Mouse (Mus musculus) CH12.LX (cell line): Measurements from ENCODE around the gene Cfap54. TPM values are rescaled to one million over a fixed set of nuclear protein-coding genes. Genes with fewer than 3 reads are reported as not detected.
A peak's percentile ranks its signal among the peaks of the same experiment; 100 is the strongest.

Experiments
- DNase-seq: peaks from one replicate; pipeline ENCODE4 v3.0.0-alpha.2; 2013; ENCODE audit errors: extremely low read depth
- H3K27ac ChIP-seq: 2 replicates; pipeline ENCODE4 v1.5.1; 2012; ENCODE audit warnings: low read depth, mild to moderate bottlenecking, control low read depth, moderate library complexity; ENCODE audit not compliant: insufficient read depth
- H3K27me3 ChIP-seq: replicated peaks from 2 replicates; pipeline ENCODE3; 2012; ENCODE audit warnings: inconsistent platforms
- H3K36me3 ChIP-seq, 2 experiments: replicated peaks in 1 of 2; 2 replicates each; pipeline versions ENCODE3 to v1.6.1; 2012; ENCODE audit warnings: inconsistent platforms in 1 of 2, low read length in 1 of 2, mild to moderate bottlenecking in 1 of 2, mixed read lengths in 1 of 2, moderate library complexity in 1 of 2; ENCODE audit not compliant: control insufficient read depth in 1 of 2, insufficient read depth in 1 of 2
- H3K4me1 ChIP-seq, 2 experiments: 2 replicates each; pipeline ENCODE4 v1.6.1; 2012; ENCODE audit warnings: inconsistent platforms in 1 of 2, moderate library complexity in 1 of 2; ENCODE audit not compliant: insufficient read depth in 2 of 2, control insufficient read depth in 1 of 2
- H3K4me2 ChIP-seq: 2 replicates; pipeline ENCODE4 v1.6.1; 2012; ENCODE audit warnings: low read depth, mild to moderate bottlenecking, control low read depth; ENCODE audit not compliant: poor library complexity, insufficient read depth, severe bottlenecking
- H3K4me3 ChIP-seq, 3 experiments: fragments of 150-350 bp in 1 of 3; sonication (generic) in 1 of 3; replicated peaks in 1 of 3; 2 replicates each; pipeline versions ENCODE3 to v1.5.1; 2011 to 2012; ENCODE audit warnings: low read depth in 2 of 3, low read length in 2 of 3, mild to moderate bottlenecking in 2 of 3, moderate library complexity in 2 of 3, control low read depth in 1 of 3, improper control_type of control experiment in 1 of 3, inconsistent platforms in 1 of 3, mixed read lengths in 1 of 3; ENCODE audit not compliant: poor library complexity in 1 of 3
- H3K79me2 ChIP-seq: replicated peaks from 2 replicates; pipeline ENCODE4 v1.6.1; 2012; ENCODE audit warnings: mild to moderate bottlenecking, moderate library complexity; ENCODE audit not compliant: control insufficient read depth, poor library complexity, insufficient read depth, severe bottlenecking; ENCODE audit errors: extremely low read depth
- H3K9ac ChIP-seq: 2 replicates; pipeline ENCODE4 v1.6.1; 2012; ENCODE audit warnings: low read depth, mild to moderate bottlenecking, control low read depth, moderate library complexity; ENCODE audit not compliant: insufficient read depth
- H3K9me3 ChIP-seq: replicated peaks from 2 replicates; pipeline ENCODE3; 2012; ENCODE audit warnings: low read length, inconsistent platforms, mixed read lengths
- CHD1 ChIP-seq: IDR thresholded peaks from 2 replicates; pipeline ENCODE4 v1.6.1; 2012; ENCODE audit warnings: low read depth, low read length, improper control_type of control experiment, inconsistent platforms
- CHD2 ChIP-seq: IDR thresholded peaks from 2 replicates; pipeline ENCODE4 v1.6.1; 2011; ENCODE audit warnings: low read length, improper control_type of control experiment
- CTCF ChIP-seq, 2 experiments: IDR thresholded peaks in 1 of 2; conservative IDR thresholded peaks in 1 of 2; 2 replicates each; pipeline ENCODE4 v1.5.1; 2011 to 2012; ENCODE audit warnings: low read depth in 2 of 2, low read length in 2 of 2, improper control_type of control experiment in 1 of 2, inconsistent platforms in 1 of 2, mild to moderate bottlenecking in 1 of 2, moderate library complexity in 1 of 2
- E2F4 ChIP-seq: IDR thresholded peaks from 2 replicates; pipeline ENCODE4 v1.6.1; 2011; ENCODE audit warnings: low read depth, low read length, improper control_type of control experiment; ENCODE audit not compliant: insufficient replicate concordance
- IRF4 ChIP-seq: IDR thresholded peaks from 2 replicates; pipeline ENCODE4 v1.6.1; 2014; ENCODE audit warnings: low read depth, mild to moderate bottlenecking, inconsistent platforms, low read length, improper control_type of control experiment
- JUND ChIP-seq: conservative IDR thresholded peaks from 2 replicates; pipeline ENCODE4 v1.6.1; 2011; ENCODE audit warnings: low read depth, low read length, improper control_type of control experiment
- MAX ChIP-seq: IDR thresholded peaks from 2 replicates; pipeline ENCODE4 v1.6.1; 2011; ENCODE audit warnings: low read length, improper control_type of control experiment
- MEF2A ChIP-seq: IDR thresholded peaks from 2 replicates; pipeline ENCODE4 v1.6.1; 2014; ENCODE audit warnings: low read depth, mild to moderate bottlenecking, inconsistent platforms, low read length, improper control_type of control experiment, borderline replicate concordance
- NELFE ChIP-seq: IDR thresholded peaks from 2 replicates; pipeline ENCODE4 v1.6.1; 2011; ENCODE audit warnings: low read depth, low read length, improper control_type of control experiment
- PAX5 ChIP-seq: IDR thresholded peaks from 2 replicates; pipeline ENCODE4 v1.6.1; 2012; ENCODE audit warnings: low read length, inconsistent platforms, mixed read lengths
- POLR2A ChIP-seq: IDR thresholded peaks from 2 replicates; pipeline ENCODE4 v1.6.1; 2011; ENCODE audit warnings: low read depth, mild to moderate bottlenecking, improper control_type of control experiment, low read length
- POLR2AphosphoS2 ChIP-seq: IDR thresholded peaks from 2 replicates; pipeline ENCODE4 v1.6.1; 2011; ENCODE audit warnings: low read depth, low read length, improper control_type of control experiment
- RAD21 ChIP-seq: IDR thresholded peaks from 2 replicates; pipeline ENCODE4 v1.6.1; 2011; ENCODE audit warnings: low read depth, mild to moderate bottlenecking, low read length, improper control_type of control experiment, moderate library complexity
- SIN3A ChIP-seq: IDR thresholded peaks from 2 replicates; pipeline ENCODE4 v1.6.1; 2012; ENCODE audit warnings: low read length, improper control_type of control experiment, inconsistent platforms
- SMC3 ChIP-seq: IDR thresholded peaks from 2 replicates; pipeline ENCODE4 v1.6.1; 2011; ENCODE audit warnings: low read depth, low read length, improper control_type of control experiment
- TBP ChIP-seq: conservative IDR thresholded peaks from 2 replicates; pipeline ENCODE4 v1.6.1; 2011; ENCODE audit warnings: low read depth, low read length, improper control_type of control experiment
- UBTF ChIP-seq: IDR thresholded peaks from 2 replicates; pipeline ENCODE4 v1.6.1; 2012; ENCODE audit warnings: low read depth, mild to moderate bottlenecking, inconsistent platforms, low read length, improper control_type of control experiment, moderate library complexity
- ZC3H11A ChIP-seq: IDR thresholded peaks from 2 replicates; pipeline ENCODE4 v1.6.1; 2012; ENCODE audit warnings: low read depth, mild to moderate bottlenecking, inconsistent platforms, low read length, improper control_type of control experiment
- ZMIZ1 ChIP-seq: IDR thresholded peaks from 2 replicates; pipeline ENCODE4 v1.6.1; 2012; ENCODE audit warnings: low read depth, mild to moderate bottlenecking, inconsistent platforms, low read length, improper control_type of control experiment
- dilution Hi-C: fragments of 300-500 bp; cut with MboI; formaldehyde crosslinking; loops from 2 replicates; pipeline ENCODE4 v1.14.3; 2020; ENCODE audit warnings: low sequenced_read_pairs; ENCODE audit not compliant: extremely low pct_unique_long_range_greater_than_20kb, extremely low pct_ligation_motif_present
- in situ Hi-C: fragments of 300-500 bp; cut with MboI; formaldehyde crosslinking; loops from 3 replicates; pipeline ENCODE4 v1.14.3; 2019; ENCODE audit warnings: low sequenced_read_pairs, low pct_ligation_motif_present, low pct_unique_long_range_greater_than_20kb, mixed read lengths
- polyA plus RNA-seq: library from polyadenylated mRNA; unstranded; fragments of >175 nt; gene quantifications from 2 replicates; pipeline ENCODE4 v1.2.1, GENCODE M21; 2012; ENCODE audit warnings: low read depth; ENCODE audit not compliant: insufficient read length
- total RNA-seq, 2 experiments: library from RNA; depleted of rRNA; stranded (reverse); fragments of 300-350 nt in 1 of 2; fragments of >200 nt in 1 of 2; gene quantifications; 2 replicates each; pipeline ENCODE4 v1.2.3; 2012 to 2014

The Cfap54 gene
- total and polyA plus RNA-seq, 3 experiments, result 0.38 to 1.3 (median 1.3) TPM

DNA sequence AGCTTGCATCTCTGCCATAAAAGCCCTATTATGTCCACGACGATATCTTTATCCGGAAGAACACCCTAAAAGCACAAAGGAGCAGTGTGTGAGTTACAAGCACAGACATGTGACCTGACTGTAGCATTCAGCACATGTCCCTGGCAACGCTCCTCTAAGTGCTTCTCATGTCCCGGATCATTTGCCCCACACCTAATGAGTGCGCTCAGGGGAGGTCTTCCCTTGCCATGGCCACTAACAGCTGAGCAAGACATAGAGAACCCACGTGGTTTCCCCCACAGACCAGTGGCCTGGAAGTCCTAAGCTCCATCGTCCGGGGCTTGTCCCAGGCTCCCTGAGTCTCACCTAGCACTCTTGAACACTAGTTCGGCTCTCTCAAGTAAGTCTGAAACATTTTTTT lies 45.9 kb downstream of the Cfap54 start:
- dilution Hi-C loops, result no loop called here
- Histone ChIP-seq H3K27me3 (no peaks in the 10 kb centered on the region), H3K27ac (no peak overlapping the region), H3K4me1 (peaks cover 3 to 12% of the 10 kb centered on the region in 2 experiments; a peak in 3 of 4 replicates), H3K9me3 (no peaks in the 10 kb centered on the region), H3K36me3 (no peaks in the 10 kb centered on the region), H3K4me2 (no peak overlapping the region), H3K9ac (no peak overlapping the region), H3K79me2 (no peaks in the 10 kb centered on the region), H3K4me3 (no peak overlapping the region)
- TF ChIP-seq POLR2A (no peak), MEF2A (no peak), RAD21 (no peak), E2F4 (no peak), NELFE (no peak), MAX (no peak), JUND (no peak), POLR2AphosphoS2 (no peak), SIN3A (no peak), TBP (no peak)
- no peak for DNase-seq
- in situ Hi-C loops, result no loop called here

DNA sequence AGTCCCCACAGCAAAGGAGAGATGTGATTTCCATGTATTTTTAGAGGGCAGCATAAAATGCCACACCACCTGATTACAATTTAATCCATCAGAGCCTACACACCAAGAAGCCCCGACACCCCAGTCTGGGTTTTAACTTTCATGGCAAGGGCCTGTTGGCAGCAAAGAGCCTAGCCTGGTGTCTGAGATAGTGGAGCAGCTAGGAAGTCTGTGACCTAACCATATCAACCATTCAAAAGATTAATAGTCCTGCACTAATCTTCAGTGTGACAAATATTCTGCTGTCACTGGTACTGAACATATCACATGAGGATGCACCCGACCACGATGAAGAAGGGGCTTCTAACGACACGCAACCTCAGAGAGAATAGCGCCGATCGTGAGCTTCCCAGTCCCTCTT lies 58.1 kb downstream of the Cfap54 start:
- Histone ChIP-seq H3K9ac (no peak overlapping the region), H3K4me2 (no peak overlapping the region), H3K4me3 (no peak overlapping the region), H3K27ac (no peak overlapping the region), H3K79me2 (no peaks in the 10 kb centered on the region), H3K9me3 (no peaks in the 10 kb centered on the region), H3K4me1 (peaks cover 0 to 8% of the 10 kb centered on the region in 2 experiments; a peak in 1 of 4 replicates), H3K27me3 (no peaks in the 10 kb centered on the region), H3K36me3 (no peaks in the 10 kb centered on the region)
- TF ChIP-seq UBTF, result no peak
- in situ Hi-C loops, result loop anchor here (25.0 kb wide), 3 partner anchors 336 to 1761 kb away; no protein-coding TSS in a partner anchor
- dilution Hi-C loops, result no loop called here
- no peak for DNase-seq

DNA sequence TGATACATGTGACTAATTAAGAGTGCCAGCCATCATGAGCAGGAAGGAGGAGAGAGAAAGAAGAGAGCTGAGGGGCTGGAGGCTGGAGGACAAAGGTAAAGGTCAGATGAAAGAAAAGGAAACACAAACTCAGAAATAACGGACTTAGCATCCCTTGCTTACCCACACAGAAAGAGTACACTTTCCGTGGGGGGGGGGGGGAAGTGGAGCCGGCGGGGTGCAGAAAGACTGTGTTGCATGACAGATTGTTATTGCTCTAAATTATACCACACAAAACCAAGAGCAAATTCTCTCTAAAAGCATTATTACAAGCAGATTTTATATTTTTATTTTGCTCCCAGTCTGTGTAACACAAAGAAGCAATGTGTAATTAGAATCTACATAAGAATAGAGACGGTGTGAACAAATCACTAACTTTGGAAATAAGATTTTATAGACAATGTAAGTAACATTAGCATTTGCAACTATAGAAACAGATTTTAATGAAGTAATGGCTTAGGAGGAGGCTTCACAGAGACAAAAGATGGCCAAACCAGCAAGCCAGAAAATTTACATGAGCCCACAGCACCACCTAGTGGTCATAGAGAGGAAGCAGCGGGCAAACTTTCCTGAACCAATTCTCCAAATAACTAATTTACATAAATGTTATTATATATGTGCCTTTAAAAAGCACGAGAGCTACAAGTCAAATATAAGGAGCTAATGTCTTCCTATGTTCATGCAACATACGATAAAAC lies 67.2 kb downstream of the Cfap54 start:
- Histone ChIP-seq H3K9ac (no peak overlapping the region), H3K4me2 (no peak overlapping the region), H3K4me1 (no peaks in the 10 kb centered on the region), H3K4me3 (no peak overlapping the region), H3K27ac (no peak overlapping the region), H3K79me2 (no peaks in the 10 kb centered on the region), H3K27me3 (no peaks in the 10 kb centered on the region), H3K36me3 (no peaks in the 10 kb centered on the region), H3K9me3 (no peaks in the 10 kb centered on the region)
- in situ Hi-C loops (loop anchor here (25.0 kb wide), 3 partner anchors 327 to 1752 kb away; no protein-coding TSS in a partner anchor), dilution Hi-C loops (no loop called here)
- DNase-seq, result peak; percentile 71
- peak; percentile 70 to 90 for TF ChIP-seq CTCF (conservative IDR thresholded peaks at IDR 0.05 in 1 of 2, IDR thresholded peaks at IDR 0.05 in 1 of 2; ENCODE audit: low read depth in 2 of 2, low read length in 2 of 2)
- TF ChIP-seq CHD2, result no peak
- TF ChIP-seq ZMIZ1, result no peak
- TF ChIP-seq PAX5, result no peak
- TF ChIP-seq IRF4, result no peak
- peak; percentile 82 for TF ChIP-seq SMC3
- peak; percentile 99 for TF ChIP-seq RAD21
- TF ChIP-seq POLR2A, result no peak
- TF ChIP-seq TBP, result no peak
- TF ChIP-seq CHD1, result no peak
- TF ChIP-seq ZC3H11A, result peak; percentile 52; the same call in 1 of the 2 replicates
- TF ChIP-seq POLR2AphosphoS2, result no peak
- no peak for TF ChIP-seq UBTF
